Mouse (Mus musculus) heart, adult 2 months (tissue): ENCODE results near the gene Zfhx3. TPM values are rescaled to one million over a fixed set of nuclear protein-coding genes. Genes with fewer than 3 reads are reported as not detected.
A peak's percentile ranks its signal among the peaks of the same experiment; 100 is the strongest.

ENCODE experiments used
- DNase-seq, 2 experiments: peaks; one replicate each; pipeline ENCODE4 v3.0.0; 2021
- H3K27ac ChIP-seq: fragments of 200-600 bp; 2 replicates; pipeline ENCODE4 v1.8.1; 2022
- H3K27me3 ChIP-seq: fragments of 200-500 bp; 2 replicates; pipeline ENCODE4 v1.6.1; 2012; ENCODE audit warnings: mild to moderate bottlenecking, low read length, inconsistent platforms, mixed read lengths; ENCODE audit not compliant: control insufficient read depth, insufficient read depth
- H3K36me3 ChIP-seq: fragments of 200-500 bp; 2 replicates; pipeline ENCODE4 v1.6.1; 2012; ENCODE audit warnings: low read length, inconsistent platforms; ENCODE audit not compliant: control insufficient read depth, insufficient read depth
- H3K4me1 ChIP-seq: fragments of 200-500 bp; 2 replicates; pipeline ENCODE4 v1.6.1; 2011; ENCODE audit warnings: low read length; ENCODE audit not compliant: control insufficient read depth, insufficient read depth
- H3K4me3 ChIP-seq: fragments of 200-600 bp; 2 replicates; pipeline ENCODE4 v1.8.1; 2022
- H3K79me2 ChIP-seq: fragments of 200-500 bp; replicated peaks from 2 replicates; pipeline ENCODE4 v1.6.1; 2012; ENCODE audit warnings: mild to moderate bottlenecking, inconsistent platforms, low read length, moderate library complexity, mixed read lengths; ENCODE audit not compliant: control insufficient read depth, insufficient read depth
- H3K9ac ChIP-seq: fragments of 200-500 bp; 2 replicates; pipeline ENCODE4 v1.6.1; 2012; ENCODE audit warnings: low read depth, mild to moderate bottlenecking, control low read depth, inconsistent platforms, low read length, mixed read lengths
- CTCF ChIP-seq: fragments of 200-600 bp; IDR thresholded peaks from 2 replicates; pipeline ENCODE4 v1.8.1; 2022; ENCODE audit warnings: antibody characterized with exemption, mild to moderate bottlenecking, moderate library complexity
- EP300 ChIP-seq: fragments of 200-500 bp; IDR thresholded peaks from 2 replicates; pipeline ENCODE4 v1.6.1; 2011; ENCODE audit warnings: low read depth, low read length, control low read depth; ENCODE audit not compliant: insufficient read depth
- POLR2A ChIP-seq: fragments of 200-500 bp; IDR thresholded peaks from 2 replicates; pipeline ENCODE4 v1.6.1; 2011; ENCODE audit warnings: mild to moderate bottlenecking, low read depth, low read length, control low read depth; ENCODE audit not compliant: insufficient read depth
- WGBS: fragments of 180-500 bp; shearing (Covaris S2); methylation state at CpG from one replicate; pipeline ENCODE4 v1.1.7; 2018; 5-methylcytosine and 5-hydroxymethylcytosine counted together
- intact Hi-C: fragments of 180-260 bp; cut with DNase I; formaldehyde crosslinking; loops from one replicate; pipeline ENCODE4 v1.15.1; 2025
- polyA plus RNA-seq: library from polyadenylated mRNA; depleted of rRNA; stranded (reverse); fragments of >200 nt; gene quantifications from 2 replicates; pipeline ENCODE4 v1.2.3, GENCODE M21; 2012
- total RNA-seq, 2 experiments: library from RNA; stranded (reverse); gene quantifications; 2 replicates each; pipeline ENCODE4 v1.2.3; 2021

The Zfhx3 gene
- total and polyA plus RNA-seq, 3 experiments = 1.8 to 8.3 (median 6.9) TPM

DNA sequence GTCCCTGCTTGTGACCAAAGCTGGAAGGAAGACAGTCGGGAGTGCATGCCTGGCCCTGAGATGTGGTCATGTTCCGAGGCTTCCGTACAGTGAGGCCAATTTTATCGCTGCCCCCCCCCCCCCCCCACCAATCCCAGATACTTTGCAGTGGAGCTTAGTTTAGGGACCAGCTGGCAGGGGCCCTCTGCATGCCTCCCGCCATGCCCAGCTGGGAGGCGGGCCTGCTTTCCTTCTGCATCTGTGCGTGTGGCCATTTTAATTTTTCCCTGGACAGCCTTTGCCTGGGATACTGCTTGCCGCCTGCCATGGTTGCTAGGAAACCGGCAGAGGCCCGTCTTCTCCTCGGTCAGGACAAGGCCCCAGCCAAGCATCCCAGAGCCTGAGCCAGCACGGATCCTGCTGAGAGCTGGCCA lies 886.9 kb downstream of the Zfhx3 start:
- no peak overlapping the region for H3K27ac ChIP-seq
- H3K4me3 ChIP-seq = no peak overlapping the region
- intact Hi-C loops = no loop called here
- DNase-seq = peak in 1 of 2 experiments; percentile 25
- no peaks in the 10 kb centered on the region for H3K36me3 ChIP-seq
- TF ChIP-seq CTCF (no peak), POLR2A (no peak)
- WGBS = 58% methylated on average over 12 of the region's 12 CpGs
- no peaks in the 10 kb centered on the region for H3K4me1 ChIP-seq
- H3K79me2 ChIP-seq = no peaks in the 10 kb centered on the region
- no peak overlapping the region for H3K9ac ChIP-seq
- no peaks in the 10 kb centered on the region for H3K27me3 ChIP-seq

DNA sequence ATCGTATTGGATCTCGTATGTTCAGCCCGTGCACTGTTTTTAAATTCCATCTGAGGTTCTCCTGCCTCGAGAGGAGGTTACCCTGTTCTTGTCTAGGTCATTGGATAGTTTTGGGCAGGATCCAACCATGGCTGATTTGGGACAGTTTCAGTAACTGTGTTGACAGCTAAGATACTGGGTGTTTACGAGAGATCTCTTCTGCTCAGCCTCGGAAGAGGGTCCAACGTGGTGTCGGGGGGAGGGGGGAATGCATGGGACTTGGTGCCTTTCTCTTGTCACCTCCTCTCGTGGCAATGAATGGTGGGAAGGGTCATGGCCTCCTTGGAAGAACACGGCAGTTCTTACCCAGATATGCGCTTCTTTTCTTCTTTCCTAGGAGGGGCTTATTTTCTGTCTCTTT lies 892.7 kb downstream of the Zfhx3 start:
- no peaks in the 10 kb centered on the region for H3K27me3 ChIP-seq
- intact Hi-C loops = no loop called here
- DNase-seq = no peak
- H3K9ac ChIP-seq = no peak overlapping the region
- no peak for TF ChIP-seq POLR2A
- no peak for TF ChIP-seq CTCF
- no peak for TF ChIP-seq EP300
- H3K4me1 ChIP-seq = no peaks in the 10 kb centered on the region
- WGBS = 80% methylated on average over 11 of the region's 11 CpGs
- H3K27ac ChIP-seq = no peak overlapping the region
- H3K4me3 ChIP-seq = no peak overlapping the region
- H3K36me3 ChIP-seq = no peaks in the 10 kb centered on the region
- no peaks in the 10 kb centered on the region for H3K79me2 ChIP-seq

DNA sequence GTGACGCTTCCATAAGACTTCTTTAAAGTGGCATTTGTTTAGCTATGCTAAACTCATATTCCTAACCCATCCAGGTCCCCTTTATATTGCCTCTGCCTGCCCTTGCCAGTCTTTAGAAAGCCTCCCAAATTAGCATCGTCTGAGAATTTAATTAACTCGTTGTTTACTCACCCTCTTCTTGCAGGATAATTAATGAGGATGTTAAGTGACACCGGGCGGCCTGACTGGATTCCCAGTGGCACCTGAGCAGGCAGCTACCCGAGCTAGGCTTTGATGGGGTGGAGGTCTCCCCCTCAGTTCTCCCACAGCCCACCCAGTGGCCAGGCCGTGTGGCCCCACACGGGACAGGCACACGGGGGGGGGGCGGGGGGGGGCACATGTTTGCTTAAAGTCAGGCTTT lies 895.3 kb downstream of the Zfhx3 start:
- no peak overlapping the region for H3K4me3 ChIP-seq
- no peak overlapping the region for H3K27ac ChIP-seq
- TF ChIP-seq EP300 = no peak
- no peak for TF ChIP-seq POLR2A
- no peak for TF ChIP-seq CTCF
- H3K4me1 ChIP-seq = no peaks in the 10 kb centered on the region
- intact Hi-C loops = no loop called here
- DNase-seq = no peak
- WGBS = 65% methylated on average over 10 of the region's 10 CpGs
- no peak overlapping the region for H3K9ac ChIP-seq
- no peaks in the 10 kb centered on the region for H3K79me2 ChIP-seq
- no peaks in the 10 kb centered on the region for H3K27me3 ChIP-seq
- H3K36me3 ChIP-seq = no peaks in the 10 kb centered on the region

- H3K4me1 ChIP-seq = no peaks in the 10 kb centered on the region
- no peaks in the 10 kb centered on the region for H3K36me3 ChIP-seq
- 92% methylated on average over 6 of the region's 6 CpGs for WGBS
- no peak for DNase-seq
- TF ChIP-seq POLR2A = no peak
- no peak for TF ChIP-seq CTCF
- TF ChIP-seq EP300 = no peak
- no peak overlapping the region for H3K27ac ChIP-seq
- H3K9ac ChIP-seq = no peak overlapping the region
- H3K27me3 ChIP-seq = no peaks in the 10 kb centered on the region
- no peaks in the 10 kb centered on the region for H3K79me2 ChIP-seq
- intact Hi-C loops = no loop called here
- H3K4me3 ChIP-seq = no peak overlapping the region
Measured at GRCm38 (mm10) chr8:108838761-108839160, 896.3 kb downstream of the Zfhx3 start.

GRCm38 (mm10) chr8:108842307-108842706 lies 899.9 kb downstream of the Zfhx3 start:
- TF ChIP-seq EP300 = no peak
- TF ChIP-seq CTCF = no peak
- TF ChIP-seq POLR2A = no peak
- Histone ChIP-seq H3K36me3 (no peaks in the 10 kb centered on the region), H3K4me3 (no peak overlapping the region), H3K27me3 (no peaks in the 10 kb centered on the region), H3K79me2 (no peaks in the 10 kb centered on the region), H3K4me1 (peaks cover 3% of the 10 kb centered on the region; the same call in 1 of the 2 replicates), H3K27ac (no peak overlapping the region), H3K9ac (no peak overlapping the region)
- 80% methylated on average over 5 of the region's 5 CpGs for WGBS
- intact Hi-C loops = no loop called here
- no peak for DNase-seq

DNA sequence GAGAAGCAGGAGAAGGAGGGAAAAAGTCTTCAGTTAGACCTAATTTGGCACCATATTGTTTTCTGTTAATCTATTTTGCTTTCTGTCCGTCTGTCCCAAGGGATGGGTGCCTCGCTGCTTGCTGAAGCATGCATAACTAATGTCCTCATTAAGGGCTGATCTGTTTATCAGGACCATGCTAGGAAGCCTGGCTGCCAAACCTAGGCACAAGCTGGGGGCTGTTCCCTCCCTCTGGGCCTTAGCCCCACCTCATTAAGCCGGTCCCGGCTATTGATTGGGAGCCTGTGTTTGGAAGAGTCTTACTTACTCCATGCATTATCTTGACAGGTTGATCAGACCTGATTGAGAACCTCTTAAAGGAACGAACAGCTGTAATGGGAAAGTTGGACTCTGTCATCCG lies 903.7 kb downstream of the Zfhx3 start:
- H3K9ac ChIP-seq = no peak overlapping the region
- H3K79me2 ChIP-seq = no peaks in the 10 kb centered on the region
- no peaks in the 10 kb centered on the region for H3K36me3 ChIP-seq
- TF ChIP-seq POLR2A (no peak), EP300 (no peak), CTCF (no peak)
- H3K4me3 ChIP-seq = no peak overlapping the region
- H3K4me1 ChIP-seq = peaks cover 5% of the 10 kb centered on the region
- no peak overlapping the region for H3K27ac ChIP-seq
- WGBS = 76% methylated on average over 6 of the region's 6 CpGs
- intact Hi-C loops = no loop called here
- no peaks in the 10 kb centered on the region for H3K27me3 ChIP-seq
- DNase-seq = no peak
